Mouse (Mus musculus): ENCODE data around the gene 4930486L24Rik. TPM values are rescaled to one million over a fixed set of nuclear protein-coding genes. Genes with fewer than 3 reads are reported as not detected.
A peak's percentile ranks its signal among the peaks of the same experiment; 100 is the strongest.
"Not testable (repeated sequence)": the region's sequence is repeated elsewhere in the genome, so short reads cannot be mapped to it uniquely, and the experiment has no call there.

Gene 4930486L24Rik
- under 1 TPM in 1 of 2 experiments, not detected in 1; 0.33 TPM for total RNA-seq (2021)
- long read RNA-seq, experiment 1 = 0 reads
- long read RNA-seq, experiment 2 = 0 reads

DNA sequence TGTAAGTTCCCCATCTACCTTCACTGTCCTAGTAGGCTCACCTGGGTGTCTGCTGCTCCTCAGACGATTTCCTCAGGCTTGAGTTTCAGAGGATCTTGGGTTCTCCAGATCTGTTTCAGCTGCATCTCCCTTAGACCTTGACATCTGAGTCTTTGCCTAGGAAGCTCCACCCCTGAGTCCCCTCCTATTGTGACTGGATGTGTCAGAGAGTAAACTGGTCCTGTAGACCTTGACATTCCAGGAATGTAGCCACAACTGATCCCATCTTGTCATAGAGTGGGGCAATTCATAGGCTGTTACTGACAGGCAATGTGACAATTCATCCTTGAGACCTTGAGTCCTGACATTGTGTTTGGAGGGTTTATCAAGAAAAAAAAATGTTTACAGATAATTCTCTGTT, at the start of gene 4930486L24Rik:
4930486L24Rik (minus strand) TSS at position 195 of the 400 bp plus-strand sequence.
- intact Hi-C loops (cut with DNase I) = no loop called here
- no peak for DNase-seq

DNA sequence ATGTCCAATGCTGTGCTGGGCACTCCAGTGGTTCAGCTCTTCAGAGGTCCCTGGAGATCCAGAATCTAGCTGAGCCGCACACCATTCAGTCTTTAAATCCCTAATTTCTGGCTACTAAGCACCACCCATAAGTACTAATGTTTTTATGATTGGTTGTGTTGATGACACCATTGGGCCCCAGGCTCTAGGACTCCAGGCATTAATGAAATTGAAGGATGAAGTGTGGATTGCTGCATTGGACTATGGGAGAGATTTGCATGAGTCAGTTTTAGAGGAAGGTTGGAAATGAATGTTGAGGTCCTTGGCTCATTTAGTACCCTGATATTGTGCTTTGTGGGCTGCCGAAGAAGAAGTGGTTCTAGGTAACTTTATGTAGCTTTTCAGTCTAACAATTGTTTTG, 40.5 kb upstream of the 4930486L24Rik start, which contains the start of gene Tpbpb:
Tpbpb (minus strand) TSS at position 101 of the 400 bp plus-strand sequence.
- DNase-seq = not testable (repeated sequence)

DNA sequence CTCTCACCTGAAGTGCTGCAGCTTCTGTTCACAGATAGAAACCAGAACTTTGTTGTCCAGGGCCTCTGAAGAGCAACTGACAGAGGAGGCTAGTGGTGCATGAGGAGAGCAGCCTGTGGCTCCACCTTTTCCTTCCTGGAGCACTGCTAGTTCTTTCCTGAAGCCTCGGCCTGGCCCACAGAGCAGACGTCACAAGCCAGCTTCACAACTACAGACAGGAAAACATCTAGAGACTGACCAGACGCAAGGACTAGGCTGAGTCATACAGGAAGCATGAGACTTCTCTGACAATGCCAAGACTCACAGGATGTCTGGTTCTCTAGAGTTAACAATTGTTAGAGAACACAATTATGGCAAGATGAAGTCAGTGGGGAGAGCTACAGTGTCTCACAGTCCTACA, 33.1 kb upstream of the 4930486L24Rik start, which contains the start of gene Ctla2b:
Ctla2b (minus strand) TSS at position 120 of the 400 bp plus-strand sequence.
- intact Hi-C loops (cut with DNase I) = no loop called here
- DNase-seq = peak; percentile 16 to 17

More for the DNA sequence above, 40.5 kb upstream of the 4930486L24Rik start, which contains the start of gene Tpbpb:
- intact Hi-C loops (cut with DNase I) = not testable (repeated sequence)

DNA sequence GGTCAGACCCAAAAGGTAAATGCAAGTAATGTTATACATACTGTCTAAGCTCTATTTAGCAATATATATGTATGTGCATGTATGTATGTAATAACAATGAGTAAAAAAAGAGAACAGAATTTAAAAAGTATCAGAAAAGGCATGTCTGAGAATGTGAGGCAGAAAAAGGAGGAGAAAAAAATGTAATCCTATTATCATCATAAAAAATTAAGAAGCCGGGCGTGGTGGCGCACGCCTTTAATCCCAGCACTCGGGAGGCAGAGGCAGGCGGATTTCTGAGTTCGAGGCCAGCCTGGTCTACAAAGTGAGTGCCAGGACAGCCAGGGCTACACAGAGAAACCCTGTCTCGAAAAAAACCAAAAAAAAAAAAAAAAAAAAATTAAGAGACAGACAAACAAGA, 32.5 kb upstream of the 4930486L24Rik start, which contains the start of gene Gm49392:
Gm49392 (minus strand) TSS at position 101 of the 400 bp plus-strand sequence.
- intact Hi-C loops (cut with DNase I); DNase-seq: not testable (repeated sequence)

DNA sequence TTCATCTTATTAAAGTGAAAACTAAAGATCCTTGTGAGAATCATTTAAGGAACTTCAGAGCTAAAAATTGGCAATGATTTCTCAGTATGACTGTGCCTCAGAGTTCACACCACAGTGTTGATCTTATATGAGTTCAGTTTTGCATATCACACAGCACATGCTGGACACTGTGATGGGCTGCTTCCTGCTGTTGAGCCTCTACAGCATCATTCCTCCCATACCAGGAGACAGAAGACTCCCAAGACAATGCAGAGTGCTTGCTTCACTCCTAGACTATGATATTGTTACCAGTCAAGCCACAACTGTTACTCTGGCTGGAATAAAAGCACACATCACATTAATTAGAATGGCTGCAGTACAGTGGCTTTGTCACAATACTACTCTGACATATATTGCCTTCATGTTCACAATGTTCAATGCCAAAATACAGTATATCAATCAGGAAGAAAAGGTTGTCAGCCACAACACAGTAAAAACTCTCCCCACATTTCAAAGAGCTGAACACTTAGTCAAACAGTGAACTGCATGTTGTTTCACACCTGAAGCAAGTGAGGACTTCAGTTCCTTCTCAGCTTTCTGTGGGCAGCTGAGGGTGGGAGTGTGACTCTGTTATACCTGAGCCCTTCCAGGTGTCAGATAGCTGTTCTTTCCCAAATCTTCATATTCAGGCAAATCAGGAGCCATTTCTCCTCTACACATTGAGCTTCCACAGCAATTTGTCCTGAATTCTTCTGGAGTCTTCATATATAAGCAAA, 31.3 kb upstream of the 4930486L24Rik start:
- intact Hi-C loops (cut with DNase I) = no loop called here
- DNase-seq = no peak

DNA sequence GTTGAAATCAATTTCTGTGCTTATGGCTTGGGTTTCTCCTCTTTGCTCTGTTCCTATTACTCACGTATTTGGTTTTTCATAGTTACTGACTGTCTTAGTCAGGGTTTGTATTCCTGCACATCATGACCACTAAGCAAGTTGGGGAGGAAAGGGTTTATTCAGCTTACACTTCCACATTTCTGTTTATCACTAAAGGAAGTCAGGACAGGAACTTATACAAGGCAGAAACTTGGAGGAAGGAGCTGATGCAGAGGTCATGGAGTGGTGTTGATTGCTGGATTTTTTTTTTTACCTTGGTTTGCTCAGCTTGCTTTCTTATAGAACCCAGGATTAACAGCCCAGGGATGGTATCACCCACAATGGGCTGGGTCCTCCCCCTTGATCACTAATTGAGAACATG, 28.0 kb upstream of the 4930486L24Rik start:
- no peak for DNase-seq
- intact Hi-C loops (cut with DNase I) = no loop called here

- intact Hi-C loops (cut with DNase I) = no loop called here
- DNase-seq = no peak
Measured at GRCm38 (mm10) chr13:60848241-60849120, 15.8 kb downstream of the 4930486L24Rik start.

DNA sequence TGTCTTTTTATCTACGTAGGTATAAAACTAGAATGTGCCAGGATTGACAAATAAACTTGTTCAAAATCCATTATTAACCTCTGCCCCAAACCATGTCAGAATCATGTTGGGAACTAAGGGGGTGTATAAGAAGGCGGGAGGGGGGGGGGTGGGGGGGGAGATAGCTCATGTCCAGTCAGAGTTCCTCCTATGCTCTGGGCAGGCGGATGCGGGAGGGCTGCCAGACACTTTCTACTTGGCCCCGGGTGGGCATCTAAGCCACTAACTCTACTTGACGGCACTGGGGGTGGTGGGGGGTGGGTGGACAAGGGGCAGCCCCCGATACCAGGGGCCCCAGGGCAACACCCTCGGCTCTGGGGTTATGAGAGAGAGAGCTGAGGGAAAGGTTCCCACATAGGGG, 21.1 kb downstream of the 4930486L24Rik start:
- DNase-seq = no peak
- intact Hi-C loops (cut with DNase I) = no loop called here

DNA sequence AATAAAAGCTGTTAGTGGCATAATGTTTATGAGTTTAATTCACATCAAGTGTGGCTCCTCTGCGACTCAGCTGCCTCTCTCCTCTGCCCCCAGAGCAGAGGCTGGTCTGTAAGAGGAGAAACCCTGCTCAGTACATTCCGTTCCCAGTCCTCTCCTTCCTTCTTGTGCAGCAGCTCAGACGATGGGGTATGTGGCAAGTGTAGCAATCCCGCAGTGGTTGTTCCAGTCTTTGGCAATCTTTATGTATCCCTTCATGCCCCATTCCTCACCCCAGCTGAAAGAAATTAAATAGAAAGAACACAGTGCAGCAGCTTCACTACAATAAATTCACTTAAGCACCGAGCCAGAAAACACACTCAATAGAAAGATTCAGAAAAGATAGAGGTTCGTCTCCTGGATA, 21.6 kb downstream of the 4930486L24Rik start:
- intact Hi-C loops (cut with DNase I) = no loop called here
- DNase-seq = no peak

DNA sequence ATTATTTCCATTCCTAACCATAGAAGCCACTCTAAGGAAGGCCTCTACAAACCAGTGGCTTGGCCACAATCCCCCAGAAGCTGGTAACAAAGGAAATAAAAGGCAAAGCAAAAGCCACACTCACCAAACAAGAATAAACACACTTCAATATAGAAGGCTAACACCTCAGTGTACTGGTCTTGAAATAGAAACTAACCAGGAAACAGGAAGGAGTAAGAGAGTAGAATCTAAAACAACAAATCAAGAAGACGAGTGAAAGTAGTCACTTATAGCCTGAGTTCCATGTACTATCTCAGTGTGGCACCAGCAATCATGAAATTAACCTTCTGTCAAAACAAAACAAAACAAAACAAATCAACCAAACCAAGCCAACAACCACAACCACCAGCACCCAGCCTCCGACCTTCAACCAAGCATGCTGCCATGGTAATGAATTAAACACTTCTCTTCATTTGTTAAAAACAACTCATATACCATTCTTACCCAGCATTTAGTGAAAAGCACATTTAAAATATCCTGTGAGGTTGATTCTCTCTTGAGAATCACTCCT, 24.8 kb downstream of the 4930486L24Rik start:
- intact Hi-C loops (cut with DNase I) = no loop called here

DNA sequence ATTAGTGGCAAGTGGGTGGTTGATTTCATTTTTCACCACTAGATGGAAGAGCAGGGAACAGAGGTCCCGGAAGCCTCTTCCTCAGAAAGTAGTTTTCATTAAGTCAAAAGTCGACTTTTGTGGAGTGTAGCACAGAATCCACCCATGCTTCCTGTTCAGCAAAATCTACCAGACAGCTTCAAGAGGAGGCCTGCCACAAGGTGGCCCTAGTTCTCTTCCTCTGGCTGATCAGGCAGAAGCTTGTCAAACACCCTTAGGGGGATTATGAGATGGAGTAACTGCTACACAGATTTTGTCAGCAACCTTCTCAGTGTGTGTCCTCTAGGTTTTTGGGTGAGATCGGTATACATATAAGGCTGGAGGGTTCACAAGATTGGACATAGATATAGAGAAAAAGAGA, 38.2 kb downstream of the 4930486L24Rik start:
- DNase-seq = no peak
- intact Hi-C loops (cut with DNase I) = no loop called here

More for the DNA sequence above, 24.8 kb downstream of the 4930486L24Rik start:
- DNase-seq = no peak

GRCm38 (mm10) chr13:60820486-60821175, 43.6 kb downstream of the 4930486L24Rik start:
- intact Hi-C loops (cut with DNase I) = no loop called here
- no peak for DNase-seq

DNA sequence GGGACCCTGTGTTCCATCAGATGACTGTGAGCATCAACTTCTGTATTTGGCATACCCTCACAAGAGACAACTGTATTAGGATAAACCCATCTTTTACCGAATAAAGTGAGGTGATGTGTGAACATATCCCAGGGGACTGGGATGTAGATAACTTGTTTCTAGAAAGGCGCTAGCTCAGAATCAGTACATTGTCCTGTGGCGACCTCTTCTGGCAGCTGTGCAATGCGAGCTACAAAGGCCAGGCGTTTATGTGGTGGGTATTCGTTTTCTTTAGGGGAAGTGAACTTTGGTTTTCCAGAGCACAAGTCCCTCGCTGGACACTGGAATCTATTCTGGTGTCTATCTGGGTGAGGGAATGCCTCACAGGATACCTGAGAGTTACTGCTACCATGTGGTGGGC, 44.8 kb downstream of the 4930486L24Rik start:
- DNase-seq = no peak
- intact Hi-C loops (cut with DNase I) = loop anchor here (5.0 kb wide), 1 partner anchor 57 kb away; no protein-coding TSS in a partner anchor

DNA sequence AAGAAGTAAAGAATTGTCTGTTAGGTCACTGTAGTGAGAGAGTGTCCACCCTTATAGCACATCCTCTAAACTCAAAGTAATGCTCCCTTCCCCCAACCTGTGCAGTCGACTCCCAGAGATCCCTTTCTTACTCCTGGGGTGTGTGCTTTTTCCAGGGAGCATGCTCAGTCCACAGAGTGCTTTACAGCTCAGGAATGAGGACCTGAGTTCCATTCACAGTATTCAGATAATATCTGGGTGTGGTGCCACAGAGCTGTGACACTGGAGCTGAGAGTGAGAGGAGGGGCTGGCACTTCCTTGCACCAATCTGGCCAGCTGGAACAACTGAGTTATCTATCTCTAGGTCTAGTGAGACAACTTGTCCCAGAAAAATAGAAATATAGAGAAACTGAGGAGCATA, 50.6 kb downstream of the 4930486L24Rik start:
- intact Hi-C loops (cut with DNase I) = no loop called here
- DNase-seq = no peak

- no peak for DNase-seq
- intact Hi-C loops (cut with DNase I) = no loop called here
Measured at GRCm38 (mm10) chr13:60812768-60813167, 51.5 kb downstream of the 4930486L24Rik start.

- intact Hi-C loops (cut with DNase I) = no loop called here
- DNase-seq = no peak
Measured at GRCm38 (mm10) chr13:60809690-60810089, 54.6 kb downstream of the 4930486L24Rik start.

- DNase-seq = no peak
- intact Hi-C loops (cut with DNase I) = no loop called here
Measured at GRCm38 (mm10) chr13:60802749-60803148, 61.5 kb downstream of the 4930486L24Rik start, which contains the start of gene Ctsll3. Gene Ctsll3 (minus strand): TSS chr13:60802849.
